Mouse (Mus musculus): ENCODE results near the gene Gm19935.

DNA sequence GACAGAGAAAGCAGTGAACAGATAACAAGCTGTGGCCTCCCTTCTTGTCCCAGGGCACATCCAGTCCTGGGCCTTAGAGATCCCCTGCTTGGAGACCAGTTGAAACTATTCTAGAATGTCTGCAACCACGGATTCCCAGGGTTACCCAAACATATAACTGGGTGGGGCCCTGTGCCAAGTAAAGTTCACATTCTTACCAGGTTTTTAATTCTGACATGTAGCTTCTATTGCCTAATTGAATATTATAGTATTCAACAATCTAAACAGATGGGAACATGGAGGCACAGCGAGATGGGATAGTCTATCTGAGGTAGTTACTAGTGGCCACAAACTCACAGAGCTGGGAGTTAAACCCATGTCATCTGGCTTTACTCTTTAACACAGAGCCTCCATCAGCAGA lies at the start of gene Gm19935:
- TF ChIP-seq POLR2A (IDR thresholded peaks at IDR 0.05; ENCODE audit: insufficient read depth, low read length) (no peak), CTCF (IDR thresholded peaks at IDR 0.05; ENCODE audit: low read depth, low read length) (no peak), EP300 (IDR thresholded peaks at IDR 0.05; ENCODE audit: insufficient read depth, low read depth, low read length) (no peak)

Data from ES-Bruce4 (cell line).